7 mouse cellular contexts compared by ENCODE assay signal in genomic region chr15:12119129-12119466, GRCm38 (mm10). TPM values are rescaled to one million over a fixed set of nuclear protein-coding genes. Genes with fewer than 3 reads are reported as not detected.
DNase-seq lines count a peak whose midpoint lies in the region; ATAC-seq and TF ChIP-seq lines count a peak whose summit lies in the region.

No protein-coding gene starts in this region.

- DNase-seq in lung, adult 18-20 months = no peak
- DNase-seq in gastrocnemius, adult 18-20 months (ENCODE audit: low spot score) = no peak
- no peak for DNase-seq in Muller cell, postnatal 12 days (ENCODE audit: inconsistent ontology term)

- no peak for TF ChIP-seq POLR2A in embryonic fibroblast, embryonic 13.5 days (IDR thresholded peaks at IDR 0.05; ENCODE audit: low read depth, low read length)

- peak overlapping the region; percentile 93 for H3K27ac ChIP-seq in lung, embryonic 16.5 days (ENCODE audit: low read length)
- 0 out of 2 replicates have a peak overlapping the region, but pooled peaks have one; percentile 15 for H3K27ac ChIP-seq in embryonic fibroblast, embryonic 13.5 days (ENCODE audit: insufficient read depth, low read length)
- H3K27ac ChIP-seq in limb, embryonic 12.5 days = peak overlapping the region; percentile 92
- peak overlapping the region; percentile 87 for H3K27ac ChIP-seq in stomach, embryonic 14.5 days (ENCODE audit: low read length)

- 6% methylated on average over 7 of the region's 7 CpGs for WGBS in lung, embryonic 16.5 days
- 6% methylated on average over 7 of the region's 7 CpGs for WGBS in limb, embryonic 12.5 days
- WGBS in stomach, embryonic 14.5 days = 2% methylated on average over 7 of the region's 7 CpGs

- H3K4me3 ChIP-seq in lung, embryonic 16.5 days (ENCODE audit: low read length) = peak overlapping the region; percentile 95
- peak overlapping the region; percentile 89 for H3K4me3 ChIP-seq in embryonic fibroblast, embryonic 13.5 days (ENCODE audit: insufficient read depth, low read length)
- peak overlapping the region; percentile 100 for H3K4me3 ChIP-seq in limb, embryonic 12.5 days (replicated peaks)
- peak overlapping the region; percentile 96 for H3K4me3 ChIP-seq in stomach, embryonic 14.5 days (ENCODE audit: low read depth, low read length)

- peaks cover 8% of the 10 kb centered on the region for H3K4me1 ChIP-seq in lung, embryonic 16.5 days (replicated peaks; ENCODE audit: control insufficient read depth, insufficient read depth, low read length)
- peaks cover 5% of the 10 kb centered on the region; the same call in 1 of the 2 replicates for H3K4me1 ChIP-seq in embryonic fibroblast, embryonic 13.5 days (ENCODE audit: control insufficient read depth, insufficient read depth, low read length)
- peaks cover 12% of the 10 kb centered on the region; the same call in 1 of the 2 replicates for H3K4me1 ChIP-seq in limb, embryonic 12.5 days (replicated peaks)
- peaks cover 4% of the 10 kb centered on the region; the same call in 1 of the 2 replicates for H3K4me1 ChIP-seq in stomach, embryonic 14.5 days (ENCODE audit: control insufficient read depth, insufficient read depth, low read length)

- ATAC-seq in lung, embryonic 16.5 days (ENCODE audit: low read depth) = no peak
- no peak for ATAC-seq in limb, embryonic 12.5 days (ENCODE audit: insufficient number of reproducible peaks, insufficient read depth, low FRiP score, low TSS enrichment, low read depth)
- ATAC-seq in stomach, embryonic 14.5 days (ENCODE audit: insufficient number of reproducible peaks, insufficient read depth, low FRiP score, low read depth) = no peak

- no peak for TF ChIP-seq CTCF in embryonic fibroblast, embryonic 13.5 days (IDR thresholded peaks at IDR 0.05; ENCODE audit: borderline replicate concordance, insufficient read depth, low read length)

- no peaks in the 10 kb centered on the region for H3K36me3 ChIP-seq in lung, embryonic 16.5 days (ENCODE audit: control insufficient read depth, insufficient read depth, low read length)
- H3K36me3 ChIP-seq in limb, embryonic 12.5 days = peaks cover 5% of the 10 kb centered on the region; the same call in 1 of the 2 replicates
- H3K36me3 ChIP-seq in stomach, embryonic 14.5 days (ENCODE audit: control insufficient read depth, insufficient read depth, low read length) = peaks cover 3% of the 10 kb centered on the region; the same call in 1 of the 2 replicates

- peak overlapping the region; percentile 85 for H3K4me2 ChIP-seq in lung, embryonic 16.5 days (ENCODE audit: low read depth, low read length)
- peak overlapping the region; percentile 83 for H3K4me2 ChIP-seq in limb, embryonic 12.5 days
- H3K4me2 ChIP-seq in stomach, embryonic 14.5 days (replicated peaks; ENCODE audit: low read depth, low read length) = peak overlapping the region; percentile 91

- no peaks in the 10 kb centered on the region for H3K9me3 ChIP-seq in lung, embryonic 16.5 days (ENCODE audit: control insufficient read depth, low read length)
- H3K9me3 ChIP-seq in limb, embryonic 12.5 days = no peaks in the 10 kb centered on the region
- H3K9me3 ChIP-seq in stomach, embryonic 14.5 days (ENCODE audit: control insufficient read depth, low read depth, low read length) = no peaks in the 10 kb centered on the region

- no peaks in the 10 kb centered on the region for H3K27me3 ChIP-seq in lung, embryonic 16.5 days (ENCODE audit: control insufficient read depth, insufficient read depth, low read depth, low read length)
- no peaks in the 10 kb centered on the region for H3K27me3 ChIP-seq in limb, embryonic 12.5 days
- H3K27me3 ChIP-seq in stomach, embryonic 14.5 days (ENCODE audit: control insufficient read depth, insufficient read depth, low read length) = no peaks in the 10 kb centered on the region

- peak overlapping the region; percentile 99 for H3K9ac ChIP-seq in lung, embryonic 16.5 days (ENCODE audit: low read length)
- H3K9ac ChIP-seq in limb, embryonic 12.5 days (replicated peaks) = peak overlapping the region; percentile 100
- peak overlapping the region; percentile 99 for H3K9ac ChIP-seq in stomach, embryonic 14.5 days (replicated peaks; ENCODE audit: low read depth, low read length)

RNA-seq across cellular contexts. Expression of gene Zfr, which starts 1.5 kb away (rescaled TPM):
- polyA plus RNA-seq in lung, embryonic 16.5 days (2015; fragmentation: Nextera tagmentation; extraction: Ambion mirVana) = 106 and 109 TPM in 2 replicates
- 138 and 172 TPM in 2 replicates for polyA plus RNA-seq in embryonic fibroblast, embryonic 13.5 days (2011; ENCODE audit: insufficient read length, low read depth, missing spikeins)
- 113 and 121 TPM in 2 replicates for polyA plus RNA-seq in limb, embryonic 12.5 days (2016; fragmentation: Nextera tagmentation; extraction: Ambion mirVana)
- 173 and 181 TPM in 2 replicates for polyA plus RNA-seq in stomach, embryonic 14.5 days (2014; fragmentation: Nextera tagmentation; extraction: Ambion mirVana)
- 10 to 100 TPM; 57.8 to 68.4 TPM for total RNA-seq in gastrocnemius, adult 18-20 months (2021)

Comparison
In these comparisons a context has a peak if more than half of its experiments do, and no peak if none do; other contexts are left out.
1. H3K27ac ChIP-seq: peak in every context shown above with its lines; median percentile 93 in lung, embryonic 16.5 days; 92 in limb, embryonic 12.5 days; 87 in stomach, embryonic 14.5 days; 15 in embryonic fibroblast, embryonic 13.5 days.